Mouse (Mus musculus) megakaryocyte-erythroid progenitor cell, adult 5-6 weeks (primary cell): ENCODE data around the gene Zhx3. TPM values are rescaled to one million over a fixed set of nuclear protein-coding genes. Genes with fewer than 3 reads are reported as not detected.

Source experiments
- ATAC-seq: replicated peaks from 2 replicates; pipeline ENCODE4 v1.8.0; 2016; ENCODE audit warnings: mild to moderate bottlenecking, inconsistent platforms; ENCODE audit not compliant: severe bottlenecking, poor library complexity, low FRiP score, low TSS enrichment
- total RNA-seq, 2 experiments: library from RNA; stranded (forward) in 1 of 2; stranded (reverse) in 1 of 2; fragments of 200-1000, 215-1000 nt in 1 of 2; fragments of >200 nt in 1 of 2; fragmentation: Nextera tagmentation in 1 of 2; gene quantifications; 2 replicates each; pipeline ENCODE4 v1.2.3; 2014 to 2017

The Zhx3 gene
- total RNA-seq, 2 experiments from 2014 or later = 4.5 to 4.9 TPM

GRCm38 (mm10) chr2:160884830-160885229 lies 12.0 kb upstream of the Zhx3 start:
- ATAC-seq = peak; percentile 34; the same call in 1 of the 2 replicates

- no peak for ATAC-seq
These were observed 11.1 kb upstream of the Zhx3 start for GRCm38 (mm10) chr2:160883912-160884311.

GRCm38 (mm10) chr2:160882436-160882835 lies 9.6 kb upstream of the Zhx3 start:
- ATAC-seq = no peak

GRCm38 (mm10) chr2:160881462-160882101 lies 8.8 kb upstream of the Zhx3 start:
- no peak for ATAC-seq

- ATAC-seq = no peak
These were observed 7.8 kb upstream of the Zhx3 start, which contains the start of gene Lpin3 for GRCm38 (mm10) chr2:160880453-160881195. Gene Lpin3, plus strand, starts transcription at chr2:160880670.

GRCm38 (mm10) chr2:160876115-160876514 lies 3.3 kb upstream of the Zhx3 start:
- no peak for ATAC-seq

GRCm38 (mm10) chr2:160874231-160874877 lies 1.6 kb upstream of the Zhx3 start:
- no peak for ATAC-seq

GRCm38 (mm10) chr2:160872395-160872794 lies 403 bp downstream of the Zhx3 start:
- peak; percentile 66 for ATAC-seq

GRCm38 (mm10) chr2:160871310-160871709 lies 1.5 kb downstream of the Zhx3 start:
- ATAC-seq = no peak

- ATAC-seq = no peak
These were observed 3.4 kb downstream of the Zhx3 start for GRCm38 (mm10) chr2:160869446-160869845.

GRCm38 (mm10) chr2:160865266-160865665 lies 7.5 kb downstream of the Zhx3 start:
- no peak for ATAC-seq

GRCm38 (mm10) chr2:160864112-160864511 lies 8.7 kb downstream of the Zhx3 start:
- ATAC-seq = no peak

- peak; percentile 47; the same call in 1 of the 2 replicates for ATAC-seq
These were observed 12.4 kb downstream of the Zhx3 start for GRCm38 (mm10) chr2:160860363-160860762.

GRCm38 (mm10) chr2:160856359-160857102 lies 16.3 kb downstream of the Zhx3 start:
- no peak for ATAC-seq

- ATAC-seq = no peak
These were observed 18.1 kb downstream of the Zhx3 start for GRCm38 (mm10) chr2:160854687-160855086.

- ATAC-seq = no peak
These were observed 22.4 kb downstream of the Zhx3 start for GRCm38 (mm10) chr2:160850360-160850759.

GRCm38 (mm10) chr2:160849617-160850240 lies 23.1 kb downstream of the Zhx3 start:
- ATAC-seq = no peak

GRCm38 (mm10) chr2:160848186-160848585 lies 24.6 kb downstream of the Zhx3 start:
- ATAC-seq = no peak

GRCm38 (mm10) chr2:160847664-160848063 lies 25.1 kb downstream of the Zhx3 start:
- no peak for ATAC-seq
